ENCODE assay signal across 30 mouse cellular contexts in the genomic region with DNA sequence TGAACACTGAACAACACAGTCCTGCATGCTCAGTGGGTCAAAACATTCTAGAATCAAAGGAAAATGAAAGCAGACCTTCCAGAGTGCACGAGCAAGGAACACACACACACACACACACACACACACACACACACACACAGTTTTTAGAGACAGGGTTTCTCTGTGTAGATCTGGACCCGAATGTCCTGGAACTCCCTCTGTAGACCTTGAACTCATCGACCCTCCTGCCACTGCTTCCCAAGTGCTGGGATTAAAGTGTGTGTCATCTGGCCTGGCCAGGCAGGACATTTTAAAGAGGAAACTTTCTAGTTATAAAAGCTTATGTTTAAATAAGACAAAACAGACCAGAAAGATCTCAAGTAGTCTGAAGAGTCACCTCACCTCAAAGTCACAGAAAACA.
"Had no signal": no experiment of that assay in that cellular context is flagged by ENCODE, and none has a peak within 500 bp of the region (broad histone marks: within the 10 kb centered on the region; RNA-seq: fewer than 3 reads in every experiment).

No protein-coding gene starts in this region.

- H3K27ac ChIP-seq: left cerebral cortex, adult 2 months; limb, embryonic 10.5 days; limb, embryonic 12.5 days; limb, embryonic 13.5 days; limb, embryonic 15.5 days; liver, embryonic 13.5 days; liver, embryonic 14.5 days; lung, embryonic 15.5 days; macrophage; midbrain, embryonic 10.5 days; midbrain, embryonic 12.5 days; midbrain, embryonic 13.5 days; midbrain, embryonic 15.5 days; neural tube, embryonic 12.5 days had no signal

- H3K4me1 ChIP-seq: limb, embryonic 15.5 days; liver, embryonic 15.5 days; lung, embryonic 15.5 days; midbrain, embryonic 15.5 days had no signal

- H3K4me3 ChIP-seq: left cerebral cortex, adult 2 months; limb, embryonic 10.5 days; limb, embryonic 12.5 days; limb, embryonic 13.5 days; limb, embryonic 15.5 days; liver, embryonic 13.5 days; liver, embryonic 15.5 days; lung, embryonic 15.5 days; megakaryocyte, embryonic 14.5 days; midbrain, embryonic 10.5 days; midbrain, embryonic 12.5 days; midbrain, embryonic 13.5 days; midbrain, embryonic 15.5 days; myocyte; neural tube, embryonic 12.5 days had no signal

- H3K9ac ChIP-seq: limb, embryonic 12.5 days; limb, embryonic 13.5 days; limb, embryonic 15.5 days; liver, embryonic 13.5 days; liver, embryonic 14.5 days; liver, embryonic 15.5 days; lung, embryonic 14.5 days; lung, embryonic 15.5 days; midbrain, embryonic 12.5 days; midbrain, embryonic 13.5 days; midbrain, embryonic 15.5 days; neural tube, embryonic 12.5 days had no signal

- H3K36me3 ChIP-seq: limb, embryonic 10.5 days; limb, embryonic 12.5 days; limb, embryonic 13.5 days; limb, embryonic 15.5 days; liver, embryonic 13.5 days; liver, embryonic 15.5 days; lung, embryonic 15.5 days; midbrain, embryonic 12.5 days; midbrain, embryonic 13.5 days; midbrain, embryonic 15.5 days; neural tube, embryonic 12.5 days had no signal

- H3K9me3 ChIP-seq: limb, embryonic 10.5 days; limb, embryonic 12.5 days; limb, embryonic 13.5 days; limb, embryonic 15.5 days; liver, embryonic 13.5 days; liver, embryonic 15.5 days; lung, embryonic 15.5 days; megakaryocyte, embryonic 14.5 days; midbrain, embryonic 10.5 days; midbrain, embryonic 12.5 days; midbrain, embryonic 13.5 days; midbrain, embryonic 15.5 days; neural tube, embryonic 12.5 days had no signal

- H3K27me3 ChIP-seq: limb, embryonic 13.5 days; limb, embryonic 15.5 days; liver, embryonic 13.5 days; liver, embryonic 15.5 days; lung, embryonic 15.5 days; megakaryocyte, embryonic 14.5 days; midbrain, embryonic 12.5 days; midbrain, embryonic 13.5 days; midbrain, embryonic 15.5 days; neural tube, embryonic 12.5 days had no signal

- DNase-seq: layer of hippocampus, postnatal 36 days; left cerebral cortex, postnatal 4 days; liver, embryonic 13.5 days; lung, adult 18-20 months; lung, adult 2 months; lung, embryonic 14.5 days; lung, postnatal 10 days; lung, postnatal 14 days; lung, postnatal 36 days; lung, postnatal 4 days; midbrain, embryonic 14.5 days had no signal

- H3K4me2 ChIP-seq: limb, embryonic 12.5 days; limb, embryonic 13.5 days; limb, embryonic 15.5 days; liver, embryonic 13.5 days; liver, embryonic 15.5 days; lung, embryonic 14.5 days; lung, embryonic 15.5 days; midbrain, embryonic 11.5 days; midbrain, embryonic 12.5 days; midbrain, embryonic 13.5 days; midbrain, embryonic 15.5 days; neural tube, embryonic 12.5 days had no signal

- ATAC-seq: lung, postnatal 0 days; midbrain, embryonic 13.5 days; midbrain, embryonic 15.5 days; midbrain, embryonic 16.5 days had no signal
